Mouse (Mus musculus) CD4-positive, CD25-positive, alpha-beta regulatory T cell, adult 2 months (primary cell): ENCODE data around the gene Acsbg2.
A peak's percentile ranks its signal among the peaks of the same experiment; 100 is the strongest.

ENCODE experiments used
- DNase-seq: peaks from one replicate; pipeline ENCODE4 v3.0.0-alpha.2; 2012; ENCODE audit warnings: low read depth, low spot score

The Acsbg2 gene

DNA sequence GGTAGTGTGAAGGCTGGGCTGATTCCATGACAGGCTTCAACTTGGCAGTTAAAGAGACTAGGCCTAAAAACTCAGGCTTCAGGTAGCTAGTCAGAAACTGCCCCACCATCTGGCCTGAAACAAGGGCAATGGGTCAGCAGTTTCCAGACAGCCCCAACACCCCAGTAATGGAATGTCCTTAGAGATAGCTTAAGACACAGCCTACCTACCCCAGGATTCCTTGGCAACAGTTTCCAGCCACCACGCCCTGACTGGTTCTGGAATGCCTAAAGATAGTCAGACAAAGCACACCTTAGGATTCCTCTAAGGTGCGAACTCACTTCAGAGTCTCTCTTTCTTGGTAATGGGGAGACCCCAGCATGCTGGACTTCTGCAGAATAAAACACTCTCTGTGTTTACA lies 51.9 kb downstream of the Acsbg2 start:
- no peak for DNase-seq

DNA sequence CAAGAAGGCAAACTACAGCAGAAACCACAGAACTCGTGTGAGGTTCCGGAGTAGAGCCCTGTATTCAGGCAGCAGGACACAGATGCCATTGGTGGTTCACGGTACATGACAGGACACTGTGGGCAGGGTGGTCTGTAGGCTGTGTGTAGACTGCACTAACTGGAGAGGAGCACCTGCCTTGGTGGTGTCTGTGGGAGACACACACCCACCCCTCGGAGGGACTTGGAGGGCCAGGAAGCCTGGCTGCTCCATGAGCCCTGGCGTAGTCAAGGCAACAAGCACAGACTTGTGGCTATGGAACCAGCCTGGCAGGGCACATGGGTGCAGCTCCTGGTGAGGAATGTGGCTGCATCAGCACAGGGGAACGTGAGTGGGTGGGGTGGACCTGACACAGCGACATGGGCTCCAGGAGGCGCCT lies 54.5 kb downstream of the Acsbg2 start:
- DNase-seq = peak; percentile 65

DNA sequence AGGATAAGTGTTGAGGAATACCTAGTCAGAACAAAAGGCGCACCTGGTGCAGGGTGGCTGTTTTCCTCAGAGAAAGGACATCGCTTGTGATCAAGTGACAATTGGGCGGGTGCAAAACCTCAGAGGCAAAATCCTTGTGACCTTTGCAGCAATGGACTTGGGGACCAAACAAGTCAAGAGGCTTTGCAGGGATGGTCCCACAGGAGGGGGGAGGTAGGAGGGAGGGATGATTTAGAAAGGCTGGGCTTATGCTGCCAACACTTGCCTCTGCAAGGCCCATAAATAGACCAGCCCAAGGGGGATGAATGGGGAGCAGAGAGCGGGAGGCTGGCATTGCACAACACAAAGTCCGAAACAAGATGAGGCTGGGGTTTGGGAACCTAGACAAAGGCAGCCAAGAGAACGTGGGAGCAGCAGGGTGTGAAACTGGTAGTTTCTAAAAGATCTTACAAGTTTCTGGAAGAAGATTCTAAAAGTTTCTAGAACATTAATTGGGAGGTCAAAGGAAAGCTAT lies 55.2 kb downstream of the Acsbg2 start:
- DNase-seq = no peak

DNA sequence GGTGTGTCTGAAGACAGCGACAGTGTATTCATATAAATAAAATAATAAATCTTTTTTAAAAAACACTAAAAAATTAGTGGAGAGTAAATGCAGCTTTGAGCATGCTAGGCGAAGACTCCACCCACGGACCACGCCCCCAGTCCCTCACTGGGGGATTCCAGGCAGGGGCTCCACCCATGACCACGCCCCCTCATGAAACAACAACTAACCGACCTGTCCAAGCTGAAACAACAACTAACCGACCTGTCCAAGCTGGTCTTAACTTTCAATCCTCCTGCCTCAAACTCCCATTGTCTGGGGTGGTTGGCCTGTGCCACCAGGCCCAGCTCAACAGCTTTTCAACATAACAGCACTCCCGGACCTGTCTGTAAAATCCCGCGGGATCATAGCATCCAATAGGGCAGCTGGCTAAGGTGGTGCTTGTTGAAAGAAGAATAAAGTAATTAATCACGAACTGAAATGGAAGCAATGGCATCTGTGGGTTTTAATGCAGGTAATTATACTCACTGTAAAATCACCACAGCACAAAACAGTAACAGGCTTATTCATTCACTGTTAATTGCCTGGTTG lies 56.1 kb downstream of the Acsbg2 start:
- DNase-seq = peak; percentile 32

DNA sequence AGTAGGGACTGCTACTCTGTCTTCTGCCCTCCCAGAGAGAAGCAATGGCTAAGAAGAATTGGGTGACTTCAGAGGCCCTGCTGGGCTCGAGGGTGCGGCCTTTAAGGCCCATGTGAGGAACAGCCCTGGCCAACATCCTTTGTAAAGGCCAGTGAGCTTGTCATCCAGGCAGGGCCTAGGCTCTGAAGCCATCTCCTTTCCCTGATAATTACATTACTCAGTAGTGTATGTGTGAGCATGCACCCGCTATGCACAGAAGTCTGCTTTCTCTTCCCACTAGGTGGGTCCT lies 59.2 kb downstream of the Acsbg2 start:
- no peak for DNase-seq

DNA sequence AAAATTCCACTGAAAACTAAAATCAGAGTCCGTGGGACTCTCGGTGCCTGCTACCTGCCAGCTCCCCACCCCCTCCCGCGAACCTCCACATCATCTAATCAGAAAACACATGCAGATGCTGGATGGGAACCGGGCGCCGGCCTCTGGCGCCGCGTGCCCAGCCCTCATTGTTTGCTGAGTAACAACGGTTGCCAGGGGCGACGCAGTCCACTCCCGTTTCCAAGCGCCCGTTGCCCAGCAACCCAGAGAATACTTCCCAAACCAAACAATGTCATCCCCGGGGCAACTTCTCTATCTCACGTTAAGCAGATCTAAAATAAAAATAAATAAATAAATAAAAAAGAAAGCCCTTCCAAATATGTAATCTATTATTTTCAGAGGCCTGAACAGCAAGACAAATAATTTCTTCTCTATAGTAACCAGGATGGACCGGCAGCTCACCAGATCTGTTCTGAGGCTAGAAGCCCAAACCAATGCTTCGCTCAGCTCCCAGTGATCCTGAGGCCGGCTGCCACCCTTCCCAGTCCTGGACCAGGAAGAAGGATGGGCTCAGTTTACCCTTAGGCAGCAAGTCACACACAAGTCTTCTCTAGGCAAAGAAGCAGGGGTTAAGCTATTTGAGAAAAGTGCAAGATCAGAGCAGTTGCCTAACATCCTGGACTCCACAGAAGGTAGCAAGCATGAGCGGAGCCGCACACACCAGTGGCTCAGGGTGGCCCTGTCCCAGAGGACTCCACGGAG lies 59.8 kb downstream of the Acsbg2 start:
- peak; percentile 57 for DNase-seq

DNA sequence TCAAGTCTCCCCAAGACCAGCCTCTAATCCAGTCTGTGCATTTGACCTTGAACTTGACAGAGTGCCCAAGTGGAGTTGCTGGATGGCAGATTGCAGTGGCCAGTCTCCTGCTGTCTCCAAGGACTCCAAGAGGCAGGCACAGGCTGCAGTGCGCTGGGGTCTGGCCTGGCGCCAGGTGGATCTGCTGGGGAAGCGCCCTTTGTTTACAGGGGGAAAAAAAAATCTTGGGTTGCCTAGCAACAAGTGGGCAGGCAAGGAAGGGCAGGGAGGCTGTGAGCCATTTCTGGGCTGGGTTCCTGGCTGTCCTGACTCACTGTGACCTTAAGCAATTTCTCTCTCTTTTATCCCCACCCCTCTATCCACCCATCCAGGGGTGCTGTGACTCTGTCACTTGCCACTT lies 64.0 kb downstream of the Acsbg2 start:
- no peak for DNase-seq

DNA sequence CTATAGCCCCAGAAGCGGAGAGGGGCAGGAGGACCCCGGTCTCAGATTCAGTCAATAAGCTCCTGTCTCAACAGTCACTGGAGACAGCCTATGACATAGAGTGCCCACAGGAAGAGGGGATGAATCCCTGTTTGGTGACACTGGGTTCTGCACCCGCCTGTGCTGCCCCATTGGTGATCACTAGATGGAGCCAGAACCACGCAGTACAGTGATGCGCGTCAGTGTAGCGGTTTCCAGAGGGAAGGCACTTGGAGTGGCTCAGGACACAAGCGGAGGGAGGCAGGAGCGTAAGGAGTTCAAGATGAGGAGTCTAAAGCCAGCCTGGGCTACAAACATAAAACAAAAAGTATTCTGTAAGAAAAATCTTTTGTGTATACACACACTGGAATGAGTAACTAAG lies 65.7 kb downstream of the Acsbg2 start:
- DNase-seq = peak; percentile 77

DNA sequence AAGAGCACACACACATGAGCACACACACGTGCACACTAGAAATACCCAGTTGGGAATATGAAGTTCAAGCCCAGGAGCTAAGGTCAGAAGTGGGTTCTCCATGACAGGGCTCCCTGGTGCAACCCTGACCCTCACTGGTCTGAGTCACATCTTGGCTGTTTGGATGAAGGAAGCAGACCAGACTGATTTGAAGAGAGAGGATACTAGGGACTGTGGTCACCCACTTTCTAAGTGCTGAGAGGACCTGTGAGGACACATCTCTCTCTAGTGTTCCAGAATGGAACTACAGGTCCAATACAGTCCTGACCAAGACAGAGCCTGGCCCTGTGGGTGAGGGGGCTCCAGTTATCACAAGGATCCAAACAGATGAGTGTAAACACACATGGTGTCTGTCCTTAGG lies 68.5 kb downstream of the Acsbg2 start:
- DNase-seq = no peak

DNA sequence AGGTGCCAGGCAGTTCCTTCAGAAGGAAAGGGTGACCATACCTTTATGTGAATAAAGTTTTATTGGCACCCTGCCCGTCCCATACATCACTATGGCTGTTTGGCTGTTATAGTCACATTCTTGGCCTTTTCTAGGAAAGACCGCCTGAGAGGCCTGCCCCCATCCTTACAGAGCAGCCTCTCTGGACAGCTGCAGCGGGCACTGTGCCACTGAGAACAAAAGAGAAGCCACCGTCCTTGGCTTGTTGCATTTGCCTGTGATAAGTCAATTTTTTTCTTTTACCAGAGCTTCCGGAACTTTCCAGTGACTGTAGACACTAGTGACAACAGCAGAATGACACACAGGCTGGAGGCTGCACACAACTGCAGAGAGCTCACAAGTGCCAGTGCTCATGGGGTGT lies 69.3 kb downstream of the Acsbg2 start:
- DNase-seq = no peak

DNA sequence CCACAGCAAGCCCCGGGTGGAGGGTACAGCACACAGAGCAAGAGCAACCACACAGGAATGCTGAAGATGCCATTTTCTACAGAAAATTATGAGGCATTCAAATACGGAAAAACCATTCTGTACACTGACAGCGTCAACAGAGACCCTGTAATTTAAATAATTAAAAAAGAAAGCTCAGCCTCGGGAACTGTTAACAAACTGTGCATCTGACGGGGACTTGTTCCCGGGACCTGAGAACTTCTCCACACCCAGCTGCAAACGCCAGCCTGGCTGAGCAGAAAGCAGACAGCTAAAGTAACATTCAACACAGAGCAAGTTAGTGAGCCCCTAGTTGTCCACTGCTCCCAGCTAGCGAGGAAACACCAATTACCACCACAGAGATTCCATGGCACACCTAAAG lies 72.2 kb downstream of the Acsbg2 start:
- DNase-seq = no peak

DNA sequence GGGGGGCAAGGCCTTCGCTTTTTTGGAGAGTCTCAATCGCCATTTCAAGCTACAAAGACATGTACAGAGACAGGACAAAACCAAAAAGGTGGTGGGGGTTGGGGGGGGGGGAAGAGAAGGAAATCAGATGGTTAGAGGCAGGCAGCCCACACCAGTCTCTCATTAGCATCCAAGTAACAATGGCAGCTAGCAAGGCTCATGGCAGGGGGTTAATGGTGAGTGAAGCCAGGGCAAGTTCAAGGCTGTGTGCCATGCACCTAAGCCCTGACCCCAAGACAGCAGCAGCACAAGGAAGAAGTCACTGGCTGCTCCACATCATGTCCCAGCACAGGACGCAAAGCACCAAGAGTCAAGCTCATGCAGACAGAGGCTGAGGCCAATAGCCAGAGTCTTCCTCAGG lies 75.0 kb downstream of the Acsbg2 start:
- no peak for DNase-seq

DNA sequence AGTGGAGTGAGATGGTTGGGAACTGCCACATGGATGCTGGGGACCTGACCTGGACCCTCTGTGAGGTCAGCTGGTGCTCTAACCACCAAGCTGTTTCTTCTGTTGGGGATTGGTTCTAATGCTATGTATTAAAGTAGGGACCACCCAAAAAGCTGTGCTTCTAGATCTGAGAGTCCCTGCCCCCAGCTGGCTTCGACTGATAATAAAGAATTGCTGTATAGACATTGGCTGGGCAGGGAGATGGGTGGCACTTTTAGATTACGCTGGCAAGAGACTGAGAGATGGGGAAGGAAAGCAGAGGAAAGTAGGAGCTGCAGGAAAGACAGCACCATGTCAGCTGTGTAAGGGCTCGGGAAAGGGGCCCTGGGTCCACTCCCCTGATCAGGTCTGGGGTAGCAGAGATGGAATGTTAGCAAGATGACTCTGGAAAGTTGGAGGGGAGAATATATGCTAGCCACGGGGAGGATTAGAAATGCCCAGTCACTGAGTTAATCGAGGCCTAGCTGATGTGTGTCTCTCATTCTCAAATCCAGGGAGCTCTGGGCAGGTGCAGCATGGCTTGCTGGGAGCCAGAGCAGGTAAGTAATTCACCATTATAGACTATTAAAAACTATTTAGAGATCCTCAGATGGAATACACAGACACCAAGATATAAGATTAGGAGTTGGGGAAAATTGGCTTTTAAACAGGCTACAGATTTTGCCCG lies 80.5 kb downstream of the Acsbg2 start:
- no peak for DNase-seq
